Mouse (Mus musculus) heart, embryonic 14.5 days (tissue): Measurements from ENCODE around the gene Myl6. TPM values are rescaled to one million over a fixed set of nuclear protein-coding genes. Genes with fewer than 3 reads are reported as not detected.

Source experiments
- ATAC-seq: fragments of 200-750 bp; cut with Nextera tagmentation; 2 replicates; pipeline ENCODE4 v1.8.0; 2017; ENCODE audit warnings: low read depth, moderate TSS enrichment; ENCODE audit not compliant: insufficient number of reproducible peaks, insufficient read depth, low FRiP score
- H3K27ac ChIP-seq, 2 experiments: fragments of 200-500 bp in 1 of 2; fragments of 300-500 bp in 1 of 2; sonication (generic) in 1 of 2; replicated peaks in 1 of 2; 2 replicates each; pipeline ENCODE4 v1.5.1; 2012 to 2014; ENCODE audit warnings: low read depth in 2 of 2, low read length in 2 of 2, control low read depth in 1 of 2, mild to moderate bottlenecking in 1 of 2, mixed read lengths in 1 of 2; ENCODE audit not compliant: control insufficient read depth in 1 of 2, insufficient read depth in 1 of 2
- H3K27me3 ChIP-seq: fragments of 300-500 bp; sonication (generic); 2 replicates; pipeline ENCODE4 v1.6.1; 2014; ENCODE audit warnings: mild to moderate bottlenecking, low read length, control low read depth; ENCODE audit not compliant: control insufficient read depth, insufficient read depth
- H3K36me3 ChIP-seq: fragments of 300-500 bp; sonication (generic); 2 replicates; pipeline ENCODE4 v1.6.1; 2014; ENCODE audit warnings: mild to moderate bottlenecking, control low read depth, low read length, mixed read lengths; ENCODE audit not compliant: control insufficient read depth, insufficient read depth
- H3K4me1 ChIP-seq, 2 experiments: fragments of 200-500 bp in 1 of 2; fragments of 300-500 bp in 1 of 2; sonication (generic) in 1 of 2; 2 replicates each; pipeline ENCODE4 v1.6.1; 2012 to 2014; ENCODE audit warnings: low read length in 2 of 2, control low read depth in 1 of 2, mixed read lengths in 1 of 2; ENCODE audit not compliant: control insufficient read depth in 2 of 2, insufficient read depth in 2 of 2
- H3K4me2 ChIP-seq: fragments of 300-500 bp; sonication (generic); 2 replicates; pipeline ENCODE4 v1.6.1; 2014; ENCODE audit warnings: mild to moderate bottlenecking, low read length
- H3K4me3 ChIP-seq, 2 experiments: fragments of 200-500 bp in 1 of 2; fragments of 300-500 bp in 1 of 2; sonication (generic) in 1 of 2; 2 replicates each; pipeline ENCODE4 v1.5.1; 2012 to 2014; ENCODE audit warnings: low read length in 2 of 2, mild to moderate bottlenecking in 2 of 2, control low read depth in 1 of 2, low read depth in 1 of 2, moderate library complexity in 1 of 2; ENCODE audit not compliant: control insufficient read depth in 1 of 2, insufficient read depth in 1 of 2
- H3K9ac ChIP-seq: fragments of 300-500 bp; sonication (generic); 2 replicates; pipeline ENCODE4 v1.6.1; 2014; ENCODE audit warnings: mild to moderate bottlenecking, low read length
- H3K9me3 ChIP-seq: fragments of 300-500 bp; sonication (generic); 2 replicates; pipeline ENCODE4 v1.6.1; 2016; ENCODE audit warnings: low read length, control low read depth; ENCODE audit not compliant: control insufficient read depth
- WGBS: fragments of 180-500 bp; shearing (Covaris S2); extraction: QIAGEN DNeasy Blood & Tissue Kit; methylation state at CpG from one replicate; pipeline ENCODE4 v1.1.7; 2014; 5-methylcytosine and 5-hydroxymethylcytosine counted together
- polyA plus RNA-seq: library from polyadenylated mRNA; unstranded; fragments of >200 nt; fragmentation: Nextera tagmentation; extraction: Ambion mirVana; gene quantifications from 2 replicates; pipeline ENCODE4 v1.2.1, GENCODE M21; 2014

Gene Myl6
- 1,060 and 1,246 TPM in 2 replicates for polyA plus RNA-seq

GRCm38 (mm10) chr10:128493695-128494666, at the start of gene Myl6:
Gene Myl6 (minus strand): TSS chr10:128494145.
- Histone ChIP-seq H3K4me1 (peaks cover 40 to 66% of the 10 kb centered on the region in 2 experiments), H3K36me3 (peaks cover 33% of the 10 kb centered on the region), H3K4me2 (peak within 1 kb of the TSS; percentile 83), H3K9ac (peak within 1 kb of the TSS; percentile 97), H3K27ac (peak within 1 kb of the TSS; percentile 98), H3K9me3 (no peaks in the 10 kb centered on the region), H3K4me3 (peak within 1 kb of the TSS; percentile 84 to 97), H3K27me3 (no peaks in the 10 kb centered on the region)
- WGBS, result under 1% methylated on average over 45 of the region's 45 CpGs
- ATAC-seq, result peak; percentile 89

- Histone ChIP-seq H3K27ac (no peak overlapping the region), H3K36me3 (peaks cover 40% of the 10 kb centered on the region), H3K4me2 (no peak overlapping the region), H3K4me1 (peaks cover 0 to 14% of the 10 kb centered on the region in 2 experiments; a peak in 3 of 4 replicates), H3K9me3 (no peaks in the 10 kb centered on the region), H3K27me3 (no peaks in the 10 kb centered on the region), H3K9ac (no peak overlapping the region), H3K4me3 (no peak overlapping the region)
- no peak for ATAC-seq
- WGBS, result 50% methylated on average over 2 of the region's 2 CpGs
Observed at GRCm38 (mm10) chr10:128543100-128543499, 49.2 kb upstream of the Myl6 start.

GRCm38 (mm10) chr10:128538340-128538870, 44.5 kb upstream of the Myl6 start:
- no peaks in the 10 kb centered on the region for H3K9me3 ChIP-seq
- H3K36me3 ChIP-seq, result peaks cover 14% of the 10 kb centered on the region
- H3K9ac ChIP-seq, result no peak overlapping the region
- peaks cover 0 to 9% of the 10 kb centered on the region in 2 experiments; a peak in 1 of 4 replicates for H3K4me1 ChIP-seq
- ATAC-seq, result no peak
- no peaks in the 10 kb centered on the region for H3K27me3 ChIP-seq
- H3K4me3 ChIP-seq, result no peak overlapping the region
- no peak overlapping the region for H3K4me2 ChIP-seq
- WGBS, result 83% methylated on average over 1 of the region's 1 CpGs
- H3K27ac ChIP-seq, result no peak overlapping the region

- H3K27ac ChIP-seq, result peak overlapping the region in 1 of 2 experiments; percentile 15; a peak in 1 of 4 replicates
- 13% methylated on average over 18 of the region's 18 CpGs for WGBS
Observed at GRCm38 (mm10) chr10:128536266-128536940, 42.5 kb upstream of the Myl6 start.

GRCm38 (mm10) chr10:128535624-128536265, 41.8 kb upstream of the Myl6 start:
- no peaks in the 10 kb centered on the region for H3K9me3 ChIP-seq
- H3K4me1 ChIP-seq, result peaks cover 0 to 4% of the 10 kb centered on the region in 2 experiments; a peak in 1 of 4 replicates
- H3K4me3 ChIP-seq, result peak overlapping the region in 1 of 2 experiments; percentile 8; a peak in 1 of 4 replicates
- no peak overlapping the region for H3K27ac ChIP-seq
- no peak overlapping the region for H3K9ac ChIP-seq
- 77% methylated on average over 4 of the region's 4 CpGs for WGBS
- ATAC-seq, result 0 out of 2 replicates have a peak, but pooled peaks have one; percentile 4
- H3K4me2 ChIP-seq, result peak overlapping the region; percentile 54
- H3K36me3 ChIP-seq, result no peaks in the 10 kb centered on the region
- no peaks in the 10 kb centered on the region for H3K27me3 ChIP-seq

More at GRCm38 (mm10) chr10:128536266-128536940, 42.5 kb upstream of the Myl6 start:
- no peaks in the 10 kb centered on the region for H3K9me3 ChIP-seq
- H3K4me2 ChIP-seq, result peak overlapping the region; percentile 54
- peaks cover 0 to 4% of the 10 kb centered on the region in 2 experiments; a peak in 1 of 4 replicates for H3K4me1 ChIP-seq
- peak overlapping the region in 1 of 2 experiments; percentile 8; a peak in 2 of 4 replicates for H3K4me3 ChIP-seq
- peak overlapping the region; percentile 54 for H3K9ac ChIP-seq
- H3K36me3 ChIP-seq, result no peaks in the 10 kb centered on the region
- no peaks in the 10 kb centered on the region for H3K27me3 ChIP-seq
- peak; percentile 83 for ATAC-seq

- no peaks in the 10 kb centered on the region for H3K27me3 ChIP-seq
- no peak overlapping the region for H3K4me3 ChIP-seq
- no peaks in the 10 kb centered on the region for H3K36me3 ChIP-seq
- H3K4me1 ChIP-seq, result peaks cover 0 to 4% of the 10 kb centered on the region in 2 experiments; a peak in 1 of 4 replicates
- ATAC-seq, result no peak
- WGBS, result 84% methylated on average over 2 of the region's 2 CpGs
- H3K9ac ChIP-seq, result no peak overlapping the region
- no peak overlapping the region for H3K4me2 ChIP-seq
- no peak overlapping the region for H3K27ac ChIP-seq
- no peaks in the 10 kb centered on the region for H3K9me3 ChIP-seq
Observed at GRCm38 (mm10) chr10:128535206-128535605, 41.3 kb upstream of the Myl6 start.
